Mouse (Mus musculus) brain, embryonic 14.5 days (tissue): Measurements from ENCODE around the gene Myof. TPM values are rescaled to one million over a fixed set of nuclear protein-coding genes. Genes with fewer than 3 reads are reported as not detected.

Experiments
- DNase-seq: peaks from one replicate; pipeline ENCODE4 v3.0.0-alpha.2; 2011; ENCODE audit warnings: low read depth
- CTCF ChIP-seq: fragments of 200-500 bp; IDR thresholded peaks from 2 replicates; pipeline ENCODE4 v1.5.1; 2012; ENCODE audit warnings: inconsistent platforms, mild to moderate bottlenecking, moderate library complexity, borderline replicate concordance; ENCODE audit not compliant: insufficient read depth, insufficient read length; ENCODE audit errors: extremely low read depth
- POLR2A ChIP-seq: fragments of 200-500 bp; IDR thresholded peaks from 2 replicates; pipeline ENCODE4 v1.6.1; 2012; ENCODE audit warnings: mild to moderate bottlenecking, inconsistent platforms, borderline replicate concordance; ENCODE audit not compliant: poor library complexity, insufficient read depth, insufficient read length, severe bottlenecking; ENCODE audit errors: extremely low read depth
- polyA plus RNA-seq: library from polyadenylated mRNA; depleted of rRNA; stranded (reverse); fragments of >200 nt; gene quantifications from 2 replicates; pipeline ENCODE4 v1.2.3, GENCODE M21; 2012

Gene Myof
- polyA plus RNA-seq, 1 experiment = 4.6 TPM

GRCm38 (mm10) chr19:38038267-38038666 is 5.1 kb downstream of the Myof start:
- DNase-seq = no peak
- TF ChIP-seq CTCF (no peak), POLR2A (no peak)

- DNase-seq = no peak
- TF ChIP-seq POLR2A (no peak), CTCF (no peak)
These were observed 7.6 kb downstream of the Myof start for GRCm38 (mm10) chr19:38035766-38036165.

GRCm38 (mm10) chr19:38034696-38035095 is 8.7 kb downstream of the Myof start:
- no peak for DNase-seq
- TF ChIP-seq CTCF = no peak
- TF ChIP-seq POLR2A = no peak

- no peak for TF ChIP-seq POLR2A
- DNase-seq = no peak
These were observed 9.7 kb downstream of the Myof start for GRCm38 (mm10) chr19:38033735-38034057.

- DNase-seq = no peak
- no peak for TF ChIP-seq POLR2A
- TF ChIP-seq CTCF = no peak
These were observed 10.2 kb downstream of the Myof start for GRCm38 (mm10) chr19:38032993-38033734.

DNA sequence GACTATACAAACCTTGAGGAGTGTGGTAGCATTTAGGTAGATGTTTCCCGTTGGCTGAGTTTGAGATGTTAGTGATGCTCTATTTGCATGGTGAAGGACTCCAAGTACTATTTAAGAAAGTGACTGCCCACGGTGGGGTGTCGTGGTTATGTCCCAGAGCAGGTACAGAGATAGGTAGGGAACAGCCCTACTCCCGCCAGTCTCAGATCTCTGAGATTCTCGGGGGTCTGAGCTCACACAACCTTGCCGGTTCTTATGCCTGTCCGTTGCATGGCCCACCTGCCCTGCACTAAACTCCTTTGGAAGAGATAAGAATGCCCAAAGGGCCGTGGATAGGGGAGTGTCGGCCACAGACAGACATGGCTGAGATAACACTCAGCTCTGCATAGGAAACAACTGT is 12.2 kb downstream of the Myof start:
- DNase-seq = no peak
- TF ChIP-seq POLR2A (no peak), CTCF (no peak)

GRCm38 (mm10) chr19:38030673-38031137 is 12.7 kb downstream of the Myof start:
- no peak for TF ChIP-seq POLR2A
- no peak for TF ChIP-seq CTCF
- peak; percentile 72 for DNase-seq

- no peak for TF ChIP-seq POLR2A
- no peak for TF ChIP-seq CTCF
- no peak for DNase-seq
These were observed 13.5 kb downstream of the Myof start for GRCm38 (mm10) chr19:38029871-38030270.

- no peak for DNase-seq
- TF ChIP-seq CTCF (no peak), POLR2A (no peak)
These were observed 14.1 kb downstream of the Myof start for GRCm38 (mm10) chr19:38029292-38029691.

GRCm38 (mm10) chr19:38027881-38028521 is 15.4 kb downstream of the Myof start:
- TF ChIP-seq POLR2A (no peak), CTCF (no peak)
- no peak for DNase-seq

- no peak for DNase-seq
- TF ChIP-seq POLR2A (no peak), CTCF (no peak)
These were observed 16.0 kb downstream of the Myof start for GRCm38 (mm10) chr19:38027389-38027788.

DNA sequence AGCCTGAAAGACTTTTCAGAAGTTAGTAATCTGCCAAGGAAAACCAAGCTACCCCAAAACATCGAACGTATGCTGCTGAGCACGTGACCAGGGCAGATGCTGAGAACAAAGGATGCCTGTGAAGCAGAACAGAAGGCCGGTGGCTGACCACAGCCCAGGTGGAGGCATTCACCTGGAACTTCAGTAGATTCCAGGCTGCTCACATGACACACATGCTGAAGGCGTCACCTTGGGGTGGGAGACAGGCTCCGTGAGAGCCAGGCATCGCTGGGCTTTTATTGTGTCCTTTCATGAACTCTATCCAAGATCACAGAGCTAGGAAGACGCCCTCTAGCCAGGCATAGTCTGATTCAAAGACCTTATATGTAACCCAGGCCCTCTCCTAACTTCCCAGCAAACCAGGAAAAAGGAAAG is 17.2 kb downstream of the Myof start:
- TF ChIP-seq CTCF (no peak), POLR2A (no peak)

More for the DNA sequence above, 17.2 kb downstream of the Myof start:
- DNase-seq = no peak
